Mouse (Mus musculus) ES-E14 (cell line): ENCODE data around the gene Arhgap1.

Experiments used
- HCFC1 ChIP-seq: IDR thresholded peaks from 2 replicates; pipeline ENCODE4 v1.6.1; 2012; ENCODE audit warnings: low read length, inconsistent platforms, borderline replicate concordance; ENCODE audit not compliant: insufficient read depth
- ZC3H11A ChIP-seq: IDR thresholded peaks from 2 replicates; pipeline ENCODE4 v1.6.1; 2012; ENCODE audit warnings: low read depth, mild to moderate bottlenecking, inconsistent platforms, low read length, borderline replicate concordance
- ZNF384 ChIP-seq: IDR thresholded peaks from 2 replicates; pipeline ENCODE4 v1.6.1; 2012; ENCODE audit warnings: low read depth, low read length, inconsistent platforms

DNA sequence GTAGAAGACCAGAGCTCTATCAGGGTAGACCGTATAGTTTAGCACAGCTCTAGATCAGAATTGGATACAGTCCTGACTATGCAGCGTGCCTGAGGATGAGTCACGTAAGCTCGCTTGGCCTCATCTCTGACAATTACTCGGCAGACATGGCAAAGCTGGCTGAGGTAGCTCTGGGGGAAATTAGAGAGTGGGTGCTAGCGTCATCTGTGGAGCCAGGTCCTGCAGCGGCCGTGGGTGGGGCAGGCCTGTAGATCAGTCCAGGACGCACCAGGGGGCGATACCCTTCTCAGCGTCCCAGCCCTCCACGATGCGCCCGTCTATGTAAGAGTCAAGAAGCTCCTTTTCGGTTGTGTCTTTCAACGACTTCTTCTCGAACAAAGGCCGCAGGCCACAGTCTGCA is 20.0 kb upstream of the Arhgap1 start:
- no peak for TF ChIP-seq ZC3H11A
- no peak for TF ChIP-seq HCFC1
- no peak for TF ChIP-seq ZNF384
